Mouse (Mus musculus) forebrain, embryonic 15.5 days (tissue): Measurements from ENCODE around the gene Il17rb. TPM values are rescaled to one million over a fixed set of nuclear protein-coding genes. Genes with fewer than 3 reads are reported as not detected.

Experiments used
- ATAC-seq: fragments of 200-750 bp; cut with Nextera tagmentation; replicated peaks from 2 replicates; pipeline ENCODE4 v1.8.0; 2017; ENCODE audit warnings: mild to moderate bottlenecking, moderate TSS enrichment, moderate library complexity
- H3K27ac ChIP-seq: fragments of 300-500 bp; sonication (generic); replicated peaks from 2 replicates; pipeline ENCODE4 v1.5.1; 2015; ENCODE audit warnings: mild to moderate bottlenecking, inconsistent platforms
- H3K27me3 ChIP-seq: fragments of 300-500 bp; sonication (generic); 2 replicates; pipeline ENCODE4 v1.6.1; 2015; ENCODE audit warnings: inconsistent platforms
- H3K36me3 ChIP-seq: fragments of 300-500 bp; sonication (generic); 2 replicates; pipeline ENCODE4 v1.6.1; 2015; ENCODE audit warnings: mild to moderate bottlenecking, inconsistent platforms
- H3K4me1 ChIP-seq: fragments of 300-500 bp; sonication (generic); 2 replicates; pipeline ENCODE4 v1.6.1; 2015; ENCODE audit warnings: inconsistent platforms
- H3K4me2 ChIP-seq: fragments of 300-500 bp; sonication (generic); replicated peaks from 2 replicates; pipeline ENCODE4 v1.6.1; 2015; ENCODE audit warnings: mild to moderate bottlenecking, inconsistent platforms
- H3K4me3 ChIP-seq: fragments of 300-500 bp; sonication (generic); 2 replicates; pipeline ENCODE4 v1.5.1; 2015; ENCODE audit warnings: mild to moderate bottlenecking, inconsistent platforms
- H3K9ac ChIP-seq: fragments of 300-500 bp; sonication (generic); replicated peaks from 2 replicates; pipeline ENCODE4 v1.6.1; 2015; ENCODE audit warnings: mild to moderate bottlenecking, inconsistent platforms
- H3K9me3 ChIP-seq: fragments of 300-500 bp; sonication (generic); 2 replicates; pipeline ENCODE4 v1.6.1; 2016; ENCODE audit warnings: inconsistent platforms
- WGBS: fragments of 180-500 bp; shearing (Covaris S2); methylation state at CpG from one replicate; pipeline ENCODE4 v1.1.7; 2015; ENCODE audit warnings: mixed read lengths; 5-methylcytosine and 5-hydroxymethylcytosine counted together
- polyA plus RNA-seq: library from polyadenylated mRNA; unstranded; fragments of >200 nt; fragmentation: Nextera tagmentation; extraction: Ambion mirVana; gene quantifications from 2 replicates; pipeline ENCODE4 v1.2.1, GENCODE M21; 2015

Gene Il17rb
- 1.3 and 1.8 TPM in 2 replicates for polyA plus RNA-seq

DNA sequence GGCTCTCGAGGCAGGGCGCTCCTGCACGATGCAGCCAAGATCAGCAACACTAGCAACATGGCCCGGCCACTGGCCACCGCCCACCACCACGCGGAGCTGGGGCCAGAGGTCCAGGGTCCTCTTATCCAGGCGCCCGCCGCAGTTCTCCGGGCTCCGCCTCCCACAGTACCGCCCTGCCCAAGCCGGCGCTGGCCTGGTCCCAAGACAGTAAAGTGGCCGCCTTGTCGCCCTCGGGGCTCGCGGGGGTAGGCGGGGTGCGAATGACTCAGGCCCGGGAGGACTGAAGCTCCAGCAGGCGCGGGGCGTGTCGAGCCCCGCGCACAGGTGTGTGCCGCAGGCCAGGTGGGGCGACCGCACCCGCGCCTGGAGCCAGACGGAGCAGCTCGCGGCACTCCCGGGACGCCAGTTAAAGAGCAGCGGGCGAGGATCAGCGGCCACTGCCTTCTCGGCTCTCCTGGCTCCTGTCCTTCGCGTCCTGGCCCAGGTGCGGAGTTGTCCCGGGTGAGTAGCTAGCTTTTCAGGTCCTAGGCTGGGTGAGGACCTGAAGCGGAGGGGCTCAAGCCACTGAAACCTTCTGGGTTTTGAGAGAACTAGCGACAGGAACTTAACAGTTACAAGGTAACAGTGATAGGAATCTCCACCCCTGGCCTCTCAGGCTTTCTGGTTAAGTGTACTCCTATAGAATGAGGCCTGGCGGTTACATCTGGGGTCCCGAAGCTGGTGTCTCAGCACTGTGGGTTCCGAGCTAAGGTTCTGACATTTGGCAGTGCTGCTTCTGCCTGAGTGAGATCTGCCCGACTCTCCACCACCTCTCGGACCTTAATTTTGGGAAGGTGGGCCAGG is at the start of gene Il17rb, which contains the start of gene Chdh:
Gene Il17rb, minus strand, starts transcription at position 164 of the 843 bp plus-strand sequence.
Gene Chdh, plus strand, starts transcription at position 291 of the 843 bp plus-strand sequence.
- 11% methylated on average over 51 of the region's 54 CpGs for WGBS
- Histone ChIP-seq H3K9ac (peak within 1 kb of the TSS; percentile 50), H3K4me3 (peak within 1 kb of the TSS; percentile 50), H3K27me3 (0 out of 2 replicates have a peak, but pooled peaks cover 3% of the 10 kb centered on the region), H3K9me3 (no peaks in the 10 kb centered on the region), H3K4me2 (peak within 1 kb of the TSS; percentile 96), H3K4me1 (peaks cover 21% of the 10 kb centered on the region), H3K27ac (no peak within 1 kb of the TSS), H3K36me3 (no peaks in the 10 kb centered on the region)
- peak; percentile 73 for ATAC-seq

DNA sequence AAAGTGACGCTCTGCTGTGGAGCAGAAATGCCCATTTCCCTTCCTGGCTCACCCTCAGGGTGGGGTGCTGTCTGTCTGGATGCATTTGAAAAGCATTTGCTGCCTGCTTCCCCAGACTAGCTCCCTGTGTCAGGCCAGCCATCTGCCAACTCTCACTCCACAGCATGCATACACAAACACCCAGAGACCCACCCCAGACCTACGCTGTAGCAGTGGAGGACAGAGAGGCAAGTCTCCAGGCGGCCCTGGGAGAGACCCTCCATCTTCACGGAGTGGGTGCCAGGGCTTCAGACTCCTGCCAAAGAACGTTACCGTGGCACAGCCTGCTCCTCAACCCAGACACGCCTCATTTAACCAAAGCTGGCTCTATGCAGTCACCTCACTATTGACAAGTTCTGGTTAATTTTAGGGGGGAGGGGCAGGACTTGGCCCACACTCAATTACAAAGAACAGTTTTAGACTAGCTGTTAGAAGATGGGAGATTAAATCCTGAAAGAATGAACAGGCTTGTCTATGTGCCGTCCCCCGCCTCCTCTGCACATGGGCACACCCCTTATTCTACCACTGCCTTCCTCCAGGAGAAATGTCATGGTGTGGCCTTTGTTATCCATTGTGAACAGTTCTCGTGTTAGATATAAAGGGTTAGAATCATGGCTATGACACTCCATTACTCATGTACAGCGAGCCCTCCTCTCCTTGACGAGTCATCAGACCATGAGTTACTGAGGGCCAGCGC is 47.5 kb upstream of the Il17rb start:
- Histone ChIP-seq H3K4me3 (no peak overlapping the region), H3K36me3 (no peaks in the 10 kb centered on the region), H3K27me3 (no peaks in the 10 kb centered on the region), H3K4me2 (peak overlapping the region; percentile 14; the same call in 1 of the 2 replicates), H3K27ac (peak overlapping the region; percentile 79), H3K9ac (no peak overlapping the region), H3K4me1 (peaks cover 17% of the 10 kb centered on the region), H3K9me3 (no peaks in the 10 kb centered on the region)
- peak; percentile 96 for ATAC-seq
- WGBS, result 24% methylated on average over 13 of the region's 13 CpGs

DNA sequence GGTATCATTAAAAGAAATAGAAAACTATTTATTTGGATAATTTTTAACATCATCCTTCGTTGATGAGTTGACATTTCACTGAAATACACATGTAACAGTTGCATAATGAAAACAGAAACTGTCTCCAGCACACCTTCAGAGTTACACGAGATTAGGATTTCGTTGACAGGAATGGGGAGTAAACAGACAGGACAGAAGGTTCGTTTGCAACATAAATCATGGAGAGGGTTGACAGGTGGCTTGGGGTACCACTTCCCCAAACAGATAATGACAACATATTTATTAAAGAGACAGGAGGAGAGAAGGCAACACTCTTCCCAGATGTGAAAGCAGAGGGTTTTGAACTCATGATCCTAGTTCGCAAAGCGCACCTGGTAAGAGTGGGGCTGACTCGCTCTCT is 46.2 kb upstream of the Il17rb start:
- ATAC-seq, result no peak
- H3K9ac ChIP-seq, result no peak overlapping the region
- no peaks in the 10 kb centered on the region for H3K36me3 ChIP-seq
- no peak overlapping the region for H3K4me2 ChIP-seq
- H3K9me3 ChIP-seq, result no peaks in the 10 kb centered on the region
- no peak overlapping the region for H3K4me3 ChIP-seq
- 74% methylated on average over 7 of the region's 7 CpGs for WGBS
- H3K27ac ChIP-seq, result 0 out of 2 replicates have a peak overlapping the region, but pooled peaks have one; percentile 6
- H3K4me1 ChIP-seq, result peaks cover 19% of the 10 kb centered on the region
- H3K27me3 ChIP-seq, result no peaks in the 10 kb centered on the region

DNA sequence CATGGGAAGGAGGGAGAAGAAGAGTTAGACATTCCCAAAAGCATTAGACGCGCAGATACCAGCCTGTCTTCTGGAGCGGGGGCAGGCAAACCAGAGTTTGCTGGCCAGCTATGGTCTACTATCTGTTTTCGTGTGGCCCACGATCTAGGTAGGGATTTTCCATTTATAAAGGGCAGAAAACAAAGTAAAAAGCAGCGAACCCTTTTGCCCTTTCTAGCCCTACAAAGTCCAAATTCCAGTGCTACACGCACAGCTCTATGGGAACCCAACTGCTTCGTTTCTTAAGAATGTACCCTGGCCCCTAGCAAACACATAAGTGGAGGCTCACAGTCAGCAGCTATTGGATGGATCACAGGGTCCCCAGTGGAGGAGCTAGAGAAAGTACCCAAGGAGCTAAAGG is 41.6 kb upstream of the Il17rb start:
- no peak overlapping the region for H3K4me2 ChIP-seq
- no peaks in the 10 kb centered on the region for H3K36me3 ChIP-seq
- H3K9me3 ChIP-seq, result no peaks in the 10 kb centered on the region
- H3K27me3 ChIP-seq, result no peaks in the 10 kb centered on the region
- ATAC-seq, result no peak
- H3K27ac ChIP-seq, result no peak overlapping the region
- H3K4me1 ChIP-seq, result peaks cover 10% of the 10 kb centered on the region
- H3K4me3 ChIP-seq, result no peak overlapping the region
- WGBS, result 81% methylated on average over 8 of the region's 8 CpGs
- H3K9ac ChIP-seq, result no peak overlapping the region

DNA sequence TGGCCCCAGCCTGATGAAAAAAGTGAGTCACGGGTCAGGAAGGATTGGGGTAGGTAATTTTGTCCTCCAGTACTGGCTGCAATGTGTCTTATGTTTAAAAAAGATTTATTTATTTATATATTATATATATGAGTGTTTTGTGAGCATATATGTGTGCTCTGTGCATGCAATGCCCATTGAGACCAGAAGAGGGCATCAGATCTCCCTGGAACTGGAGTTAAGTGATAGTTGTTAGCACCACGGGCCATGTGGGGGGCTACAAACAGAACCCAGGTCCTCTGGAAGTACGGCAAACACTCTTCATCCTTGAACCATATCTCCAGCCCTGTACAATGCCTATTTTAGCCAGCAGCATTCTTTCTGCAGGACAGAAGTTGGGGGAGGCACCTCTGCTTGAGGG is 39.4 kb upstream of the Il17rb start:
- Histone ChIP-seq H3K27me3 (no peaks in the 10 kb centered on the region), H3K4me1 (peaks cover 5% of the 10 kb centered on the region; the same call in 1 of the 2 replicates), H3K9me3 (no peaks in the 10 kb centered on the region), H3K36me3 (no peaks in the 10 kb centered on the region), H3K9ac (no peak overlapping the region), H3K4me3 (no peak overlapping the region), H3K4me2 (no peak overlapping the region), H3K27ac (no peak overlapping the region)
- WGBS, result 85% methylated on average over 3 of the region's 3 CpGs
- no peak for ATAC-seq

DNA sequence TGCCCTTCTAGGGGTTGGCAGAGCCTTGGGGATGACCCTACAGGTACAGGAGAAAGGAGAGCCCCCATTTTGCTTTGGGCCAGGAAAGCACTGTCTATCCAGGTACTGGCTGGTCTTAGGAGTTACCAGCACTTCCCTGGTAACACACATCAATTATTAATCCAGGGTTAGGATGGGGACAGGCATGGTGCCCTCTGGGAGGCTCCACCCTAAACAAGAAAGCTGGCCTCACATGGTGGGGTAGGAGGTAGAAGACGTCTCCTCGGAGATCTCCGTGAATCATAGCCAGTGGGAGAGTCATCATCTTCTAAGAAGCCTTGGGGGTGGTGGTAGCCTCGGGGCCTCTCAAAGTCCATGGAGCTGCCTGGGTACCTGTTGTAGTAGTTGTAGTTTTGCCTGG is 38.3 kb upstream of the Il17rb start:
- Histone ChIP-seq H3K36me3 (no peaks in the 10 kb centered on the region), H3K27me3 (no peaks in the 10 kb centered on the region), H3K27ac (no peak overlapping the region), H3K9me3 (no peaks in the 10 kb centered on the region), H3K4me2 (no peak overlapping the region), H3K4me3 (no peak overlapping the region), H3K9ac (no peak overlapping the region), H3K4me1 (peaks cover 5% of the 10 kb centered on the region; the same call in 1 of the 2 replicates)
- 92% methylated on average over 4 of the region's 4 CpGs for WGBS
- ATAC-seq, result no peak

DNA sequence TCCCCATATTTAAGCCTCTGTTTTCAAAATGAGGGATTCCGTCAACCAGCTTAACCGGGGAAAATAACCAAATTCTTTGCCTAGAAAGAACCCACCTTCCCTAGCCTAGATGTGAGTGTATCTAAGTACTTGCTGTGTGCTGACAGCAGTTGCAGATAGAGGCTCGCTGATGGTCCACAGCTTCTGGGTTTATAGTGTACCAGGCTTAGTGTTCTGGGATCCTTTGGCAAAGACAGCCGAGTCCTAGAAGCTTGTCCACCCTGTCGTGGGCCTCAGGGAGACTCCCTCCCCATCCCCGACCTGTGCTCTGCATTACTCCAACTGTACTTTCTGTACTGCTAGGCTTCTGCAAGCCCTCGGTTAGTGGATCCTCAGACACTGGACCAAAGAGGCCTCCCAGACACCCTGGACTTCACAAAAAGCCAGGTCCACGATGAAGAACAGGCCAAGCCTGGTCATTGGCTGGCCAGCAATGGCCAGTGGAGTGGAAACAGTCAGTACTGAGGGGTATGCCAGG is 37.1 kb upstream of the Il17rb start:
- no peak for ATAC-seq
- Histone ChIP-seq H3K9me3 (no peaks in the 10 kb centered on the region), H3K4me3 (no peak overlapping the region), H3K36me3 (no peaks in the 10 kb centered on the region), H3K4me2 (no peak overlapping the region), H3K27ac (no peak overlapping the region), H3K9ac (no peak overlapping the region), H3K27me3 (no peaks in the 10 kb centered on the region), H3K4me1 (peaks cover 5% of the 10 kb centered on the region; the same call in 1 of the 2 replicates)
- WGBS, result 84% methylated on average over 8 of the region's 8 CpGs

DNA sequence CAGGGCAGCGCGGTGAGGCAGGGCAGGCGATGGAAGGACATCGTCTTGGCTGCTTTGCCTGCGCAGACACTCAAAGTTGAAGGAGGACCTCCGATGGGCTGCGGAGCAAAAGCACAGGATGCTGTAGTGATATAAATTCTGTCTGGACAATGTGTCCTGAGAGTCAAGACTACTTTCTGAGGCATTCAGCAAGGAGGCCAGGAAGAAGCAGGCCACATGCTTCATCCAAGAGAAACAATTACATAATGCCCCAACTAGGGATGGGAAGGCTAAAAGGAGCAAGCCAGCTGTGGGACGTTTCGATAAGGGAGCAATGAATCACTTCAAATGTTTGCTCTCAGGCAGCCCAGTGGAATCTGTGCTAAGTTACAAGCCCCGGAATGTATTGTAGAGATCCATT is 36.5 kb upstream of the Il17rb start:
- no peak overlapping the region for H3K4me3 ChIP-seq
- peaks cover 5% of the 10 kb centered on the region; the same call in 1 of the 2 replicates for H3K4me1 ChIP-seq
- no peaks in the 10 kb centered on the region for H3K36me3 ChIP-seq
- H3K27ac ChIP-seq, result no peak overlapping the region
- H3K9me3 ChIP-seq, result no peaks in the 10 kb centered on the region
- H3K4me2 ChIP-seq, result no peak overlapping the region
- no peak for ATAC-seq
- no peaks in the 10 kb centered on the region for H3K27me3 ChIP-seq
- WGBS, result 92% methylated on average over 10 of the region's 10 CpGs
- H3K9ac ChIP-seq, result no peak overlapping the region

DNA sequence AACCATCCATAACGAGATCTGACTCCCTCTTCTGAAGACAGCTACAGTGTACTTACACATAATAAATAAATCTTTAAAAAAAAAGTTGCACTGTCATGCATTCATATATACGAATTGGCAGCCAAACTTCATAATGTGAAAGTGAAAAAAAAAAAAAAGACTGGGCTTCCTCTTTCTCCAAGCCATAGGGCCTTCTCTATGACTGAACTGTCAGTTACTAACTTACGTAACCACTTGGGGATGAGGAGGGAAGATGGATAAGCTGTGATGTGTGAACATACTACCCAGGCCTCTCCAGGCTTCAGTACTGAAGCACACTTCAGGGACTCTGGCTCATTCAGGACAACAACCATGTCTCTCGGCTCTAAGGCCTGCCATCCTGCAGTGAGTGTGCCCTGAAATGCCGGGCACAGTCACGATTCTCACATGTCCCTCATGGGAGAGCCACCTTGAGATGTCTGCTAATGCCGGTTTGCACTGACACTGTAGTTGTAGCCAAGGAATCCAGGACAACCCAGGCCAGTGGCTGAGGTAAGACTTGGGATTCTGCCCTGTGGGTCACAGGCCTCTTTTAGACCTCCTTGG is 34.8 kb upstream of the Il17rb start:
- Histone ChIP-seq H3K27ac (no peak overlapping the region), H3K4me1 (no peaks in the 10 kb centered on the region), H3K4me2 (no peak overlapping the region), H3K4me3 (no peak overlapping the region), H3K9ac (no peak overlapping the region), H3K27me3 (no peaks in the 10 kb centered on the region), H3K9me3 (no peaks in the 10 kb centered on the region), H3K36me3 (no peaks in the 10 kb centered on the region)
- ATAC-seq, result no peak
- 85% methylated on average over 7 of the region's 7 CpGs for WGBS

DNA sequence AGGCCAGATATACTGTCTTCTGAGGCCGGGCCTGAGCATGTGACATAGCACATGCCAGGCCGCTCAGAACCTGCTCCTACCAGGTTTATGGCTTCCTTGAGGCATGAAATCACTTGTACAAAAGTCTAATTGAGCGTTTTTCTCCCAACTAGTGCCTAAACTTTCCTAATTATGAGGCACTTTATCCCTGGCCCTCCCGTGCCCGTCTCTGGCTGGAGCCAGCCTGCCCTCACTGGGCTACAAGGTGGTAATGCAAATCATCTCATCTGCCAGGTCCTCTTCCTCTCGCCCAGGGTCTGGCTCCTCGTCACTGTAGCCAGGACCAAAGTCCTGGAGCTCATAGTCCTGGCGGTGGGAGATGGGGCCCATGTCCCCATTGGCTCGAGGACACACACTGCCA is 33.1 kb upstream of the Il17rb start:
- no peaks in the 10 kb centered on the region for H3K4me1 ChIP-seq
- 77% methylated on average over 9 of the region's 9 CpGs for WGBS
- no peaks in the 10 kb centered on the region for H3K36me3 ChIP-seq
- H3K9ac ChIP-seq, result no peak overlapping the region
- H3K27ac ChIP-seq, result no peak overlapping the region
- ATAC-seq, result no peak
- H3K4me3 ChIP-seq, result no peak overlapping the region
- H3K9me3 ChIP-seq, result no peaks in the 10 kb centered on the region
- no peaks in the 10 kb centered on the region for H3K27me3 ChIP-seq
- no peak overlapping the region for H3K4me2 ChIP-seq

DNA sequence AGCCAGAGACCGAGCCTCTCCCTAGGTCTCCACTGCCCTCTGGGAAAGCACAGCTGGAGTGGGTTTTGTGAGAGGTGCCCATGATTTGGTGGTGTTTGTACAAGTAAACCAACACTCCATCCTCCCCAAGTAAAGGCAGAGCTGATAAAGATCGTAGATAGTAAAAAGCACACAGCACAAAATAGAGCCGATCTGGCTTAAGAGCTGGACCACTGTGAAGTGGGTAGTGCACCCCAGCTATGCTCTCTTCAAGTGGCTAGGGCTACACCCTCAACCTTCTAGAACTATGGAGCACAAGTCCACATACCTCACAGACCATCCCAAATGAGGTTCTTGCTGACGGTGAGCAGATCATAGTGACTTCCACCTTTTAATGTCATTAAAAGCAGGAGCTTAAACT is 30.7 kb upstream of the Il17rb start:
- Histone ChIP-seq H3K9me3 (no peaks in the 10 kb centered on the region), H3K9ac (no peak overlapping the region), H3K4me1 (no peaks in the 10 kb centered on the region), H3K27me3 (no peaks in the 10 kb centered on the region), H3K4me3 (no peak overlapping the region), H3K4me2 (no peak overlapping the region), H3K27ac (no peak overlapping the region), H3K36me3 (no peaks in the 10 kb centered on the region)
- ATAC-seq, result no peak
- WGBS, result 85% methylated on average over 4 of the region's 4 CpGs

DNA sequence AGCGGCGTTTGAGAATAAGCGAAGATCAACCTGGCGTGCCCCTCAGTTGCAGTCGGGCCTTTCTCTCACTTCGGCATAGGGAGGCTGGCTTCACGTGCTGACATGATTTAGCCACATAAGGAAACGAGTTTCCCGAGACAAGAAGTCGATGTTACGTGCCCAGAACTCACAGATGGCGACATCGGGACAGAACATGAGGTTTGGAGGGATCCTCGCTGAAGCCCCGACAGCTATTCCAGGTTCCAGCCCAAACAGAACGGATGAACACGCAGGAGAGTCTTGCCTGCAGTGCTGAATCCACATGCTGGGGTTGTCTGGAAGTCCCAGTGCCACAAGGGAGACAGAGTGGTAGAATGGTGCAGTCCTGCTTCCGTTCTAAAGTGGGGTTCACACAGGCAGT is 29.7 kb upstream of the Il17rb start:
- ATAC-seq, result peak; percentile 60; the same call in 1 of the 2 replicates
- no peak overlapping the region for H3K4me3 ChIP-seq
- no peaks in the 10 kb centered on the region for H3K27me3 ChIP-seq
- 80% methylated on average over 18 of the region's 18 CpGs for WGBS
- H3K4me1 ChIP-seq, result no peaks in the 10 kb centered on the region
- no peak overlapping the region for H3K9ac ChIP-seq
- H3K9me3 ChIP-seq, result no peaks in the 10 kb centered on the region
- H3K27ac ChIP-seq, result peak overlapping the region; percentile 47
- no peak overlapping the region for H3K4me2 ChIP-seq
- H3K36me3 ChIP-seq, result no peaks in the 10 kb centered on the region
